Mouse (Mus musculus): Measurements from ENCODE around the gene Syt1. TPM values are rescaled to one million over a fixed set of nuclear protein-coding genes. Genes with fewer than 3 reads are reported as not detected.

Syt1 gene
- polyA plus RNA-seq, 1 experiment from 2014 or later = 130 TPM

GRCm38 (mm10) chr10:108872359-108872758, 138.4 kb downstream of the Syt1 start:
- Histone ChIP-seq H3K9ac (replicated peaks; ENCODE audit: low read depth, low read length) (no peak overlapping the region), H3K36me3 (ENCODE audit: control insufficient read depth, insufficient read depth, low read length) (no peaks in the 10 kb centered on the region), H3K9me3 (ENCODE audit: control insufficient read depth, low read length) (no peaks in the 10 kb centered on the region), H3K4me1 (ENCODE audit: control insufficient read depth, insufficient read depth, low read length) (0 out of 2 replicates have a peak, but pooled peaks cover under 1% of the 10 kb centered on the region), H3K4me3 (ENCODE audit: low read depth, low read length) (no peak overlapping the region), H3K27me3 (ENCODE audit: control insufficient read depth, insufficient read depth, low read length) (no peaks in the 10 kb centered on the region), H3K27ac (ENCODE audit: low read depth, low read length) (no peak overlapping the region), H3K4me2 (ENCODE audit: low read depth, low read length) (no peak overlapping the region)
- WGBS = 61% methylated on average over 6 of the region's 6 CpGs
- no peak for ATAC-seq (ENCODE audit: low read depth)

DNA sequence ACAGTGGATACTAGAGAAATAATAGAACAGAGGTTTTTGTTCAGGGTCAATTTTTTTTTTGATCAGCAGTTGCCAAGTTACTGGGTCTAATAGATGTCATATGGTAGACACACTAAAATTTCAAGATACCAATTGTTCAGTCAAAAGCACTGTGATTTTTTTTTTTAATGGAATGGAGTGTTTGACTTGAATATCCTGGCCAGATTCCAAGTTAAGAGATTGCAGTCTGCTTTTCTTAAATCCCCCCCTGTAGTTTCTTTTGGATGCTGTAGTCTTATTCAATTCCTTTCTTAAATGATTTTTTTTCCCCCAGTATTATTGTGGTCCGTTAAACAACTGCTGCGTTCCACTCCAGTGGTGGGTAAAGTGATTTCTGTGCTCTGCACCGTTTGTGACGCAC, 140.2 kb downstream of the Syt1 start:
- H3K27me3 ChIP-seq (ENCODE audit: control insufficient read depth, insufficient read depth, low read length) = no peaks in the 10 kb centered on the region
- 68% methylated on average over 4 of the region's 4 CpGs for WGBS
- ATAC-seq (ENCODE audit: low read depth) = no peak
- no peak overlapping the region for H3K4me2 ChIP-seq (ENCODE audit: low read depth, low read length)
- H3K4me1 ChIP-seq (ENCODE audit: control insufficient read depth, insufficient read depth, low read length) = 0 out of 2 replicates have a peak, but pooled peaks cover 3% of the 10 kb centered on the region
- no peaks in the 10 kb centered on the region for H3K36me3 ChIP-seq (ENCODE audit: control insufficient read depth, insufficient read depth, low read length)
- H3K4me3 ChIP-seq (ENCODE audit: low read depth, low read length) = no peak overlapping the region
- H3K27ac ChIP-seq (ENCODE audit: low read depth, low read length) = no peak overlapping the region
- no peaks in the 10 kb centered on the region for H3K9me3 ChIP-seq (ENCODE audit: control insufficient read depth, low read length)
- no peak overlapping the region for H3K9ac ChIP-seq (replicated peaks; ENCODE audit: low read depth, low read length)

DNA sequence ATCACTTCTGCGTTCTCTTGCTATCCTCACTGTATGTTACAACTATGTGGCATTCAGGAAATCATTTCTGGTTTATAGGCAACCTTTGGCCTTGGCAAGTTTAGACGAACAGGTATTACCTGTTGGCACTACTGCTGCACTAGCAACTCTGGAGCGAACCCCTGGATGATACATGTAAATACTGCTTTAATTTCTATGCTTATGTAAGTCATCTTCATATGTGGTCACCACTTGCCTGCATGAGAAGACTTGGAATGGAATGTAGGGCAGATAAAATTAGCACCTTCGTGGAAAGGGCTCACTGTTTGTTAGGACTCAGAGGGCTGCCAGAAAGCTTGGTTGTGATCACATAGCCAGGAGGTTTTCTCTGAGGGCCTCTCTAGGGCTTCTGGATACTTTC, 142.6 kb downstream of the Syt1 start:
- WGBS = 85% methylated on average over 4 of the region's 4 CpGs

GRCm38 (mm10) chr10:108867202-108867601, 143.6 kb downstream of the Syt1 start:
- 0 out of 2 replicates have a peak, but pooled peaks cover 3% of the 10 kb centered on the region for H3K4me1 ChIP-seq (ENCODE audit: control insufficient read depth, insufficient read depth, low read length)
- ATAC-seq (ENCODE audit: low read depth) = no peak
- 70% methylated on average over 6 of the region's 6 CpGs for WGBS
- H3K9me3 ChIP-seq (ENCODE audit: control insufficient read depth, low read length) = no peaks in the 10 kb centered on the region
- no peak overlapping the region for H3K4me3 ChIP-seq (ENCODE audit: low read depth, low read length)
- H3K4me2 ChIP-seq (ENCODE audit: low read depth, low read length) = no peak overlapping the region
- no peaks in the 10 kb centered on the region for H3K36me3 ChIP-seq (ENCODE audit: control insufficient read depth, insufficient read depth, low read length)
- H3K27ac ChIP-seq (ENCODE audit: low read depth, low read length) = no peak overlapping the region
- H3K27me3 ChIP-seq (ENCODE audit: control insufficient read depth, insufficient read depth, low read length) = no peaks in the 10 kb centered on the region
- H3K9ac ChIP-seq (replicated peaks; ENCODE audit: low read depth, low read length) = no peak overlapping the region

More for the DNA sequence above, 142.6 kb downstream of the Syt1 start:
- no peak overlapping the region for H3K4me2 ChIP-seq (ENCODE audit: low read depth, low read length)
- H3K4me1 ChIP-seq (ENCODE audit: control insufficient read depth, insufficient read depth, low read length) = 0 out of 2 replicates have a peak, but pooled peaks cover 3% of the 10 kb centered on the region
- H3K4me3 ChIP-seq (ENCODE audit: low read depth, low read length) = no peak overlapping the region
- no peaks in the 10 kb centered on the region for H3K27me3 ChIP-seq (ENCODE audit: control insufficient read depth, insufficient read depth, low read length)
- ATAC-seq (ENCODE audit: low read depth) = no peak
- no peaks in the 10 kb centered on the region for H3K36me3 ChIP-seq (ENCODE audit: control insufficient read depth, insufficient read depth, low read length)
- H3K9ac ChIP-seq (replicated peaks; ENCODE audit: low read depth, low read length) = no peak overlapping the region
- H3K9me3 ChIP-seq (ENCODE audit: control insufficient read depth, low read length) = no peaks in the 10 kb centered on the region
- no peak overlapping the region for H3K27ac ChIP-seq (ENCODE audit: low read depth, low read length)

DNA sequence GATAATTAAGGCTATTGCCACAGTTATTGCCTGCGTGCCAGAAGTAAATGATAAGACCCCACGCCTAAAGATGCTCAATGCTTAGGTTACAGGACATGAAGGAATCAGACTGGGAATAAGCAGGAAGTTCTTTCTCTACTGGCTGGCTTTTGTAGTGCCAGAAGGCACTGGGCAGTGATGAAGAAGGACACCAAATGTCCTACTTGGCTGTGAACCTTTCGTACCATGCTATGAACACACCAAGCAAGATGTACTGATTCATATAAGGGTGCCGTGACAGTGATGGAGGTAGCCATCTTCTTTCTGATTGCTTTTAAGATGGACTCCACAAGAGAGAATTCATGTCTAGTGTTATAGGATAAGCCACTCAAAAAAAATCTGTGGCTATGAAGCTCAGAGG, 145.2 kb downstream of the Syt1 start:
- no peak for ATAC-seq (ENCODE audit: low read depth)
- no peaks in the 10 kb centered on the region for H3K36me3 ChIP-seq (ENCODE audit: control insufficient read depth, insufficient read depth, low read length)
- H3K4me3 ChIP-seq (ENCODE audit: low read depth, low read length) = no peak overlapping the region
- no peaks in the 10 kb centered on the region for H3K27me3 ChIP-seq (ENCODE audit: control insufficient read depth, insufficient read depth, low read length)
- H3K9ac ChIP-seq (replicated peaks; ENCODE audit: low read depth, low read length) = no peak overlapping the region
- H3K4me1 ChIP-seq (ENCODE audit: control insufficient read depth, insufficient read depth, low read length) = 0 out of 2 replicates have a peak, but pooled peaks cover 3% of the 10 kb centered on the region
- no peak overlapping the region for H3K27ac ChIP-seq (ENCODE audit: low read depth, low read length)
- WGBS = 95% methylated on average over 4 of the region's 4 CpGs
- H3K4me2 ChIP-seq (ENCODE audit: low read depth, low read length) = no peak overlapping the region
- H3K9me3 ChIP-seq (ENCODE audit: control insufficient read depth, low read length) = no peaks in the 10 kb centered on the region

DNA sequence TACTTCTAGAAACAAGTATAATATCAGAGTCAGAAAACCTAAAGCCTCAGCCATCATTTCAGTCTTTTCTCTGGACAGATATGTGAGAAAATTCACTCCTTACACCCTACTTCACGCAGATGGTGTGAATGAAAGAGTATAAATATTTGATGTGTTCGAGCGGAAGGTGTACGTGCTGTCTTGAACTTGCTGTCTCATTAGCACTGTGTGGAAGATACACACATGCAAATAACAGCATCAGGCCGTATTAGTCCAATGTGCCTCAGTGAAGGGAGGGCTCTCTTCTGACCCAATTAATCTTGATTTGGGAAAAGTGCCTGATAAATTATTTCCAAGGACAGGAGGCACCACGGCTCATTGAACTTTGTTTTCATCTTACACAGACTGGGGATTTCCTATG, 154.8 kb downstream of the Syt1 start:
- Histone ChIP-seq H3K4me2 (ENCODE audit: low read depth, low read length) (no peak overlapping the region), H3K4me3 (ENCODE audit: low read depth, low read length) (no peak overlapping the region), H3K27me3 (ENCODE audit: control insufficient read depth, insufficient read depth, low read length) (no peaks in the 10 kb centered on the region), H3K9me3 (ENCODE audit: control insufficient read depth, low read length) (no peaks in the 10 kb centered on the region), H3K36me3 (ENCODE audit: control insufficient read depth, insufficient read depth, low read length) (no peaks in the 10 kb centered on the region), H3K9ac (replicated peaks; ENCODE audit: low read depth, low read length) (no peak overlapping the region), H3K4me1 (ENCODE audit: control insufficient read depth, insufficient read depth, low read length) (no peaks in the 10 kb centered on the region), H3K27ac (ENCODE audit: low read depth, low read length) (no peak overlapping the region)
- ATAC-seq (ENCODE audit: low read depth) = no peak
- WGBS = 69% methylated on average over 6 of the region's 6 CpGs

- H3K4me2 ChIP-seq (ENCODE audit: low read depth, low read length) = no peak overlapping the region
- no peaks in the 10 kb centered on the region for H3K36me3 ChIP-seq (ENCODE audit: control insufficient read depth, insufficient read depth, low read length)
- no peak overlapping the region for H3K27ac ChIP-seq (ENCODE audit: low read depth, low read length)
- H3K27me3 ChIP-seq (ENCODE audit: control insufficient read depth, insufficient read depth, low read length) = no peaks in the 10 kb centered on the region
- no peaks in the 10 kb centered on the region for H3K4me1 ChIP-seq (ENCODE audit: control insufficient read depth, insufficient read depth, low read length)
- no peak overlapping the region for H3K4me3 ChIP-seq (ENCODE audit: low read depth, low read length)
- 70% methylated on average over 4 of the region's 4 CpGs for WGBS
- ATAC-seq (ENCODE audit: low read depth) = no peak
- no peaks in the 10 kb centered on the region for H3K9me3 ChIP-seq (ENCODE audit: control insufficient read depth, low read length)
- H3K9ac ChIP-seq (replicated peaks; ENCODE audit: low read depth, low read length) = no peak overlapping the region
These were observed 158.0 kb downstream of the Syt1 start for GRCm38 (mm10) chr10:108852757-108853156.

GRCm38 (mm10) chr10:108837434-108837833, 173.3 kb downstream of the Syt1 start:
- no peaks in the 10 kb centered on the region for H3K27me3 ChIP-seq (ENCODE audit: control insufficient read depth, insufficient read depth, low read length)
- no peak overlapping the region for H3K4me2 ChIP-seq (ENCODE audit: low read depth, low read length)
- H3K4me1 ChIP-seq (ENCODE audit: control insufficient read depth, insufficient read depth, low read length) = no peaks in the 10 kb centered on the region
- H3K4me3 ChIP-seq (ENCODE audit: low read depth, low read length) = no peak overlapping the region
- no peaks in the 10 kb centered on the region for H3K9me3 ChIP-seq (ENCODE audit: control insufficient read depth, low read length)
- 88% methylated on average over 1 of the region's 1 CpGs for WGBS
- H3K36me3 ChIP-seq (ENCODE audit: control insufficient read depth, insufficient read depth, low read length) = no peaks in the 10 kb centered on the region
- no peak for ATAC-seq (ENCODE audit: low read depth)
- H3K27ac ChIP-seq (ENCODE audit: low read depth, low read length) = no peak overlapping the region
- no peak overlapping the region for H3K9ac ChIP-seq (replicated peaks; ENCODE audit: low read depth, low read length)

GRCm38 (mm10) chr10:108832248-108832647, 178.5 kb downstream of the Syt1 start:
- no peak for ATAC-seq (ENCODE audit: low read depth)
- 77% methylated on average over 6 of the region's 6 CpGs for WGBS
- Histone ChIP-seq H3K27me3 (ENCODE audit: control insufficient read depth, insufficient read depth, low read length) (no peaks in the 10 kb centered on the region), H3K4me3 (ENCODE audit: low read depth, low read length) (no peak overlapping the region), H3K27ac (ENCODE audit: low read depth, low read length) (no peak overlapping the region), H3K9me3 (ENCODE audit: control insufficient read depth, low read length) (no peaks in the 10 kb centered on the region), H3K4me1 (ENCODE audit: control insufficient read depth, insufficient read depth, low read length) (peaks cover 3% of the 10 kb centered on the region; the same call in 1 of the 2 replicates), H3K4me2 (ENCODE audit: low read depth, low read length) (no peak overlapping the region), H3K36me3 (ENCODE audit: control insufficient read depth, insufficient read depth, low read length) (no peaks in the 10 kb centered on the region), H3K9ac (replicated peaks; ENCODE audit: low read depth, low read length) (no peak overlapping the region)

All from neural tube, embryonic 14.5 days (tissue).